Mouse (Mus musculus): ENCODE measurements around the gene Actn4.

- TF ChIP-seq CTCF (IDR thresholded peaks at IDR 0.05; ENCODE audit: control insufficient read depth, insufficient read depth, low read length): no peak
- TF ChIP-seq POLR2A (IDR thresholded peaks at IDR 0.05; ENCODE audit: borderline replicate concordance, control insufficient read depth, low read depth, low read length): no peak
Observed at GRCm38 (mm10) chr7:28977556-28977955, 15.4 kb upstream of the Actn4 start.
